Comparison of ENCODE assay signal across 7 mouse cellular contexts in genomic region chr9:69125011-69125786, GRCm38 (mm10).
DNase-seq lines count a peak whose midpoint lies in the region; ATAC-seq lines count a peak whose summit lies in the region.

No protein-coding gene starts in this region.

- H3K27ac ChIP-seq in hindbrain, embryonic 13.5 days: no peak overlapping the region

- H3K36me3 ChIP-seq in hindbrain, embryonic 13.5 days: no peaks in the 10 kb centered on the region

- H3K9me3 ChIP-seq in hindbrain, embryonic 13.5 days: no peaks in the 10 kb centered on the region

- peak; percentile 52 for DNase-seq in T-cell, adult 2 months (ENCODE audit: low spot score)
- DNase-seq in cerebellum, adult 9-10 months: peak; percentile 76
- peak; percentile 30 to 49 for DNase-seq in frontal cortex, postnatal 36 days (ENCODE audit: low spot score in 2 of 2)
- DNase-seq in layer of hippocampus, postnatal 25 days (ENCODE audit: extremely low spot score in 1 of 2, low spot score in 1 of 2): peak; percentile 29 to 44
- DNase-seq in lung, postnatal 14 days: peak; percentile 51
- peak; percentile 19 for DNase-seq in retina, postnatal 7 days (ENCODE audit: low read depth, low spot score)

- peak overlapping the region; percentile 11; the same call in 1 of the 2 replicates for H3K4me3 ChIP-seq in hindbrain, embryonic 13.5 days

- no peak for ATAC-seq in hindbrain, embryonic 13.5 days (ENCODE audit: low FRiP score)

- peak overlapping the region; percentile 50 for H3K4me2 ChIP-seq in hindbrain, embryonic 13.5 days

- peaks cover 11% of the 10 kb centered on the region; the same call in 1 of the 2 replicates for H3K27me3 ChIP-seq in hindbrain, embryonic 13.5 days

- 0 out of 2 replicates have a peak overlapping the region, but pooled peaks have one; percentile 19 for H3K9ac ChIP-seq in hindbrain, embryonic 13.5 days

- peaks cover 24% of the 10 kb centered on the region for H3K4me1 ChIP-seq in hindbrain, embryonic 13.5 days (replicated peaks)

- WGBS in hindbrain, embryonic 13.5 days: 13% methylated on average over 22 of the region's 22 CpGs

Comparison
In these comparisons a context has a peak if more than half of its experiments do, and no peak if none do; other contexts are left out.
1. DNase-seq: peak in every context shown above with its lines; median percentile 76 in cerebellum, adult 9-10 months; 52 in T-cell, adult 2 months; 51 in lung, postnatal 14 days; 40 in frontal cortex, postnatal 36 days; 36 in layer of hippocampus, postnatal 25 days; 19 in retina, postnatal 7 days.